Comparison of ENCODE assay signal across 18 mouse cellular contexts in genomic region chr19:41259256-41259655, GRCm38 (mm10). TPM values are rescaled to one million over a fixed set of nuclear protein-coding genes. Genes with fewer than 3 reads are reported as not detected.
"Had no signal": no experiment of that assay in that cellular context is flagged by ENCODE, and none has a peak within 500 bp of the region (broad histone marks: within the 10 kb centered on the region; RNA-seq: fewer than 3 reads in every experiment).

No protein-coding gene starts in this region.

- H3K27me3 ChIP-seq: heart, embryonic 13.5 days; heart, embryonic 15.5 days; hindbrain, embryonic 12.5 days; intestine, embryonic 15.5 days; limb, embryonic 12.5 days; liver, embryonic 13.5 days had no signal

- H3K9ac ChIP-seq: heart, embryonic 13.5 days; heart, embryonic 15.5 days; hindbrain, embryonic 12.5 days; hindbrain, embryonic 14.5 days; intestine, embryonic 15.5 days; limb, embryonic 12.5 days had no signal

- H3K27ac ChIP-seq: heart, embryonic 13.5 days; heart, embryonic 15.5 days; hindbrain, embryonic 10.5 days; hindbrain, embryonic 12.5 days; hindbrain, embryonic 14.5 days; intestine, embryonic 15.5 days; layer of hippocampus, adult 2 months; left cerebral cortex, adult 2 months; limb, embryonic 10.5 days; limb, embryonic 12.5 days; liver, embryonic 13.5 days had no signal

- DNase-seq: gastrocnemius, postnatal 14 days had no signal

- H3K36me3 ChIP-seq: heart, embryonic 15.5 days; hindbrain, embryonic 12.5 days; intestine, embryonic 15.5 days had no signal

- H3K4me3 ChIP-seq: heart, embryonic 13.5 days; heart, embryonic 15.5 days; hindbrain, embryonic 10.5 days; hindbrain, embryonic 12.5 days; intestine, embryonic 15.5 days; layer of hippocampus, adult 2 months; left cerebral cortex, adult 2 months; limb, embryonic 10.5 days; limb, embryonic 12.5 days; liver, embryonic 13.5 days had no signal

- H3K4me2 ChIP-seq: heart, embryonic 11.5 days; heart, embryonic 13.5 days; heart, embryonic 15.5 days; hindbrain, embryonic 12.5 days; hindbrain, embryonic 14.5 days; intestine, embryonic 15.5 days; limb, embryonic 12.5 days; liver, embryonic 11.5 days; liver, embryonic 13.5 days had no signal

- H3K9me3 ChIP-seq: heart, embryonic 13.5 days; heart, embryonic 15.5 days; hindbrain, embryonic 10.5 days; hindbrain, embryonic 12.5 days; intestine, embryonic 15.5 days; limb, embryonic 10.5 days; limb, embryonic 12.5 days; liver, embryonic 13.5 days had no signal

RNA-seq across cellular contexts. Expression of gene Tll2, which starts 52.6 kb away (rescaled TPM):
- total RNA-seq: granulocyte monocyte progenitor cell, adult 5-6 weeks had no signal
- polyA plus RNA-seq: heart, embryonic 11.5 days; inflammation-experienced regulatory T-cells, adult 6 months; kidney, embryonic 14.5 days; kidney, embryonic 16.5 days; limb, embryonic 10.5 days; liver, embryonic 11.5 days; liver, embryonic 13.5 days had no signal
